Comparison of ENCODE assay signal across 8 mouse cellular contexts in the genomic region with DNA sequence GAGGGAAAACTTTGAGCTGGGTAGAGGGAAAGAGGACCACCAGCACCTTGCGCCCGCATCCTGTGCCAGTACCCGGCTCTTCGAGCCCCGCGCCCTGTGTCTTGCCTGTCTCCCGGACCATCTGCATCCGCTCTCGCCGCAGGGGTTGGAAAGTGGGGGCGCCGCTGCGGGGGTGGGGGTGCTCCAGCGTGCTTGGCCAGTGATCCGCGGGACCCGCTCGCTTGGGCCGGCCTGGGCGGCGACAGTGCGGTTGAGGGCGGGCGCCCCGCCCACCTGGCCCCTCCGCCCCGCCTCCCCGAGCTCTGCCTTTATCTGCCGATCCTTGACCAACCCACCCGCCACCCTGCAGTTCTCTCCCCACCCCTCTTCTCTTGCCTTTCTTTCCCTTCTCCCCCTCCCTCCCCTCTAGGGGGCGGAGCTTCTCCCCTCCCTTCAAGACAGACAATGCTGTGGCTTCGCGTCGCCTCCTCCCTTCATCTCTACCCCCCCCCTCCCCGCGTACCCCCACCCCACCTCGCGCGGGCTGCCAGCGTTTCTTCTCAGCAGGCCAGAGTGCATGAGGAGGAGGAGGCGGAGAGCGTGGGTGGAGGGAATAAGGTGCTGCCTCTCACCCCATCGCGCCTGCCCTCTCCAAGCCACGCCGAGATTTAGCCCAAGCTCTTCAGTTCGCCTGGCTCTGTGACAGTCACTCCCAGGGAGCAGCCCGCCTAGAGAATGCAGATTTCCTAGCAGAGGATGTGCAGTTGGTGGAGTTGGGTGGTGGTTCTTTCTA. TPM values are rescaled to one million over a fixed set of nuclear protein-coding genes. Genes with fewer than 3 reads are reported as not detected.
A peak's percentile ranks its signal among the peaks of the same experiment; 100 is the strongest.
DNase-seq lines count a peak whose midpoint lies in the region; ATAC-seq and TF ChIP-seq lines count a peak whose summit lies in the region.

A gene (minus strand): TSS at position 613 of the 772 bp plus-strand sequence.

- no peak for TF ChIP-seq CTCF in heart, adult 2 months (IDR thresholded peaks at IDR 0.05)

- no peaks in the 10 kb centered on the region for H3K79me2 ChIP-seq in heart, adult 2 months (replicated peaks; ENCODE audit: control insufficient read depth, insufficient read depth, low read length)

- 0 out of 2 replicates have a peak, but pooled peaks have one; percentile 37 for TF ChIP-seq POLR2A in heart, adult 2 months (IDR thresholded peaks at IDR 0.05; ENCODE audit: insufficient read depth, low read depth, low read length)
- TF ChIP-seq POLR2A in limb, embryonic 14.5 days (IDR thresholded peaks at IDR 0.05; ENCODE audit: borderline replicate concordance, extremely low read depth, insufficient read depth, insufficient read length), result no peak

- H3K36me3 ChIP-seq in embryonic facial prominence, embryonic 12.5 days, result no peaks in the 10 kb centered on the region
- no peaks in the 10 kb centered on the region for H3K36me3 ChIP-seq in heart, adult 2 months (ENCODE audit: control insufficient read depth, insufficient read depth, low read length)
- H3K36me3 ChIP-seq in limb, embryonic 14.5 days (ENCODE audit: control insufficient read depth, insufficient read depth, low read length), result no peaks in the 10 kb centered on the region
- H3K36me3 ChIP-seq in midbrain, embryonic 16.5 days (ENCODE audit: control insufficient read depth, insufficient read depth, low read length), result no peaks in the 10 kb centered on the region

- no peaks in the 10 kb centered on the region for H3K9me3 ChIP-seq in embryonic facial prominence, embryonic 12.5 days
- no peaks in the 10 kb centered on the region for H3K9me3 ChIP-seq in limb, embryonic 14.5 days (ENCODE audit: control insufficient read depth, low read length)
- H3K9me3 ChIP-seq in midbrain, embryonic 16.5 days (replicated peaks; ENCODE audit: control insufficient read depth, low read length, poor library complexity, severe bottlenecking), result no peaks in the 10 kb centered on the region

- peak within 1 kb of the TSS; percentile 44 for H3K9ac ChIP-seq in embryonic facial prominence, embryonic 12.5 days
- H3K9ac ChIP-seq in heart, adult 2 months (ENCODE audit: low read depth, low read length), result peak within 1 kb of the TSS; percentile 61
- H3K9ac ChIP-seq in limb, embryonic 14.5 days (ENCODE audit: low read depth, low read length, severe bottlenecking), result peak within 1 kb of the TSS; percentile 53
- H3K9ac ChIP-seq in midbrain, embryonic 16.5 days (ENCODE audit: low read depth, low read length), result peak within 1 kb of the TSS; percentile 79

- peaks cover 17% of the 10 kb centered on the region for H3K4me1 ChIP-seq in embryonic facial prominence, embryonic 12.5 days
- H3K4me1 ChIP-seq in heart, adult 2 months (ENCODE audit: control insufficient read depth, insufficient read depth, low read length), result peaks cover 8% of the 10 kb centered on the region
- peaks cover 10% of the 10 kb centered on the region for H3K4me1 ChIP-seq in limb, embryonic 14.5 days (ENCODE audit: control insufficient read depth, insufficient read depth, low read length)
- peaks cover 22% of the 10 kb centered on the region for H3K4me1 ChIP-seq in midbrain, embryonic 16.5 days (ENCODE audit: control insufficient read depth, insufficient read depth, low read length)

- peak; percentile 90 for DNase-seq in 3T3-L1 (ENCODE audit: low read depth, low spot score)
- DNase-seq in adrenal gland, postnatal 25 days, result peak; percentile 75
- DNase-seq in heart, adult 2 months, result peak; percentile 85 to 90
- peak; percentile 39 to 47 for DNase-seq in kidney, adult 8-10 months
- DNase-seq in limb, embryonic 14.5 days (ENCODE audit: low spot score), result peak; percentile 80
- DNase-seq in spleen, postnatal 14 days (ENCODE audit: low spot score in 2 of 2), result peak; percentile 69 to 72

- H3K4me3 ChIP-seq in embryonic facial prominence, embryonic 12.5 days, result peak within 1 kb of the TSS; percentile 46
- peak within 1 kb of the TSS; percentile 65 for H3K4me3 ChIP-seq in heart, adult 2 months
- peak within 1 kb of the TSS; percentile 50 for H3K4me3 ChIP-seq in limb, embryonic 14.5 days (replicated peaks; ENCODE audit: low read length)
- H3K4me3 ChIP-seq in midbrain, embryonic 16.5 days (ENCODE audit: low read depth, low read length), result peak within 1 kb of the TSS; percentile 53

- intact Hi-C loops in heart, adult 2 months (cut with DNase I), result no loop called here

- peak within 1 kb of the TSS; percentile 73 for H3K27ac ChIP-seq in embryonic facial prominence, embryonic 12.5 days
- H3K27ac ChIP-seq in heart, adult 2 months, result peak within 1 kb of the TSS; percentile 74
- peak within 1 kb of the TSS; percentile 72 for H3K27ac ChIP-seq in limb, embryonic 14.5 days (replicated peaks; ENCODE audit: low read depth, low read length)
- peak within 1 kb of the TSS; percentile 88 for H3K27ac ChIP-seq in midbrain, embryonic 16.5 days (ENCODE audit: low read length)

- TF ChIP-seq EP300 in heart, adult 2 months (IDR thresholded peaks at IDR 0.05; ENCODE audit: insufficient read depth, low read depth, low read length), result no peak

- H3K27me3 ChIP-seq in embryonic facial prominence, embryonic 12.5 days, result peaks cover 30% of the 10 kb centered on the region
- no peaks in the 10 kb centered on the region for H3K27me3 ChIP-seq in heart, adult 2 months (ENCODE audit: control insufficient read depth, insufficient read depth, low read length)
- H3K27me3 ChIP-seq in limb, embryonic 14.5 days (ENCODE audit: control insufficient read depth, insufficient read depth, low read length), result peaks cover 29% of the 10 kb centered on the region
- H3K27me3 ChIP-seq in midbrain, embryonic 16.5 days (ENCODE audit: control insufficient read depth, insufficient read depth, low read depth, low read length), result no peaks in the 10 kb centered on the region

- ATAC-seq in embryonic facial prominence, embryonic 12.5 days (ENCODE audit: insufficient number of reproducible peaks, insufficient read depth, low FRiP score, low TSS enrichment), result peak; percentile 89
- ATAC-seq in limb, embryonic 14.5 days (ENCODE audit: low FRiP score, low read depth), result peak; percentile 86
- ATAC-seq in midbrain, embryonic 16.5 days, result peak; percentile 90

- WGBS in embryonic facial prominence, embryonic 12.5 days, result under 1% methylated on average over 41 of the region's 48 CpGs
- under 1% methylated on average over 38 of the region's 48 CpGs for WGBS in heart, adult 2 months
- WGBS in limb, embryonic 14.5 days, result under 1% methylated on average over 38 of the region's 48 CpGs
- 0% methylated on average over 28 of the region's 48 CpGs for WGBS in midbrain, embryonic 16.5 days

- H3K4me2 ChIP-seq in embryonic facial prominence, embryonic 12.5 days (replicated peaks), result peak within 1 kb of the TSS; percentile 84
- peak within 1 kb of the TSS; percentile 89 for H3K4me2 ChIP-seq in limb, embryonic 14.5 days (replicated peaks; ENCODE audit: low read depth, low read length, severe bottlenecking)
- peak within 1 kb of the TSS; percentile 87 for H3K4me2 ChIP-seq in midbrain, embryonic 16.5 days (ENCODE audit: low read length)

RNA-seq across cellular contexts. Expression of the gene that starts here (rescaled TPM):
- 4.8 and 5.6 TPM in 2 replicates for total RNA-seq in adrenal gland, postnatal 25 days (2021)
- polyA plus RNA-seq in embryonic facial prominence, embryonic 12.5 days (2016; fragmentation: Nextera tagmentation; extraction: Ambion mirVana), result 8.5 and 9.9 TPM in 2 replicates
- total RNA-seq in heart, adult 2 months (2021), result 10 to 100 TPM in 1 of 2 experiments, 1 to 10 TPM in 1; 6.8 to 11.5 TPM
- 6.0 and 7.5 TPM in 2 replicates for polyA plus RNA-seq in heart, adult 2 months (2012; rRNA removed)
- 12.6 and 13.2 TPM in 2 replicates for polyA plus RNA-seq in limb, embryonic 14.5 days (2012; rRNA removed)
- 14.6 and 15.1 TPM in 2 replicates for polyA plus RNA-seq in limb, embryonic 14.5 days (2014; fragmentation: Nextera tagmentation; extraction: Ambion mirVana)
- polyA plus RNA-seq in midbrain, embryonic 16.5 days (2015; fragmentation: Nextera tagmentation; extraction: Ambion mirVana), result 24.2 and 28.9 TPM in 2 replicates

Comparison
In these comparisons a context has a peak if more than half of its experiments do, and no peak if none do; other contexts are left out.
1. Peak in every context shown above with its lines: DNase-seq, ATAC-seq, H3K4me3 ChIP-seq and H3K27ac ChIP-seq.